Mouse (Mus musculus) myocyte (in vitro differentiated cells): ENCODE measurements around the gene Gm49450. TPM values are rescaled to one million over a fixed set of nuclear protein-coding genes. Genes with fewer than 3 reads are reported as not detected.
A peak's percentile ranks its signal among the peaks of the same experiment; 100 is the strongest.

Experiments used
- H3K27me3 ChIP-seq: one replicate; pipeline ENCODE4 v1.6.1; 2011; ENCODE audit not compliant: control insufficient read depth, insufficient read depth, insufficient read length
- H3K36me3 ChIP-seq: one replicate; pipeline ENCODE4 v1.6.1; 2011; ENCODE audit not compliant: control insufficient read depth, insufficient read depth
- H3K4me2 ChIP-seq: one replicate; pipeline ENCODE4 v1.6.1; 2011; ENCODE audit warnings: low read depth, control low read depth
- H3K4me3 ChIP-seq: one replicate; pipeline ENCODE4 v1.5.1; 2011; ENCODE audit warnings: mild to moderate bottlenecking, control low read depth, moderate library complexity
- H3K79me2 ChIP-seq: one replicate; pipeline ENCODE4 v1.6.1; 2011; ENCODE audit not compliant: control insufficient read depth, insufficient read depth
- H3ac ChIP-seq: one replicate; pipeline ENCODE4 v1.6.1; 2011; ENCODE audit not compliant: control insufficient read depth, insufficient read length
- CEBPB ChIP-seq: IDR thresholded peaks from 2 replicates; pipeline ENCODE4 v1.6.1; 2011; ENCODE audit warnings: mild to moderate bottlenecking, moderate library complexity; ENCODE audit not compliant: poor library complexity, insufficient read depth, severe bottlenecking
- E2F4 ChIP-seq: IDR thresholded peaks from one replicate; pipeline ENCODE4 v1.6.1; 2011; ENCODE audit warnings: mild to moderate bottlenecking, control low read depth, moderate library complexity; ENCODE audit not compliant: insufficient read depth
- MAX ChIP-seq: IDR thresholded peaks from one replicate; pipeline ENCODE4 v1.6.1; 2011; ENCODE audit warnings: low read depth, mild to moderate bottlenecking, control low read depth
- MYOD1 ChIP-seq, 3 experiments: IDR thresholded peaks; one replicate each; pipeline ENCODE4 v1.6.1; 2011; ENCODE audit warnings: control low read depth in 2 of 3, low read depth in 2 of 3, mild to moderate bottlenecking in 2 of 3, moderate library complexity in 1 of 3; ENCODE audit not compliant: insufficient read length in 2 of 3, control insufficient read depth in 1 of 3
- MYOG ChIP-seq, 3 experiments: IDR thresholded peaks; one replicate each; pipeline ENCODE4 v1.6.1; 2011; ENCODE audit warnings: control low read depth in 2 of 3, low read depth in 2 of 3, mild to moderate bottlenecking in 2 of 3; ENCODE audit not compliant: insufficient read length in 2 of 3, control insufficient read depth in 1 of 3, insufficient read depth in 1 of 3
- POLR2A ChIP-seq: IDR thresholded peaks from one replicate; pipeline ENCODE4 v1.6.1; 2011; ENCODE audit warnings: low read depth, mild to moderate bottlenecking, control low read depth, moderate library complexity; ENCODE audit not compliant: insufficient read length
- POLR2AphosphoS2 ChIP-seq: IDR thresholded peaks from one replicate; pipeline ENCODE4 v1.6.1; 2011; ENCODE audit warnings: low read depth, control low read depth; ENCODE audit not compliant: insufficient read length
- REST ChIP-seq: IDR thresholded peaks from one replicate; pipeline ENCODE4 v1.6.1; 2011; ENCODE audit warnings: mild to moderate bottlenecking, control low read depth, moderate library complexity; ENCODE audit not compliant: insufficient read depth, insufficient read length
- SRF ChIP-seq: IDR thresholded peaks from one replicate; pipeline ENCODE4 v1.6.1; 2011; ENCODE audit warnings: low read depth; ENCODE audit not compliant: control insufficient read depth, insufficient read length
- TCF12 ChIP-seq: IDR thresholded peaks from one replicate; pipeline ENCODE4 v1.6.1; 2011; ENCODE audit warnings: mild to moderate bottlenecking, control low read depth; ENCODE audit not compliant: poor library complexity, insufficient read depth, severe bottlenecking
- TCF3 ChIP-seq: IDR thresholded peaks from one replicate; pipeline ENCODE4 v1.6.1; 2011; ENCODE audit warnings: low read depth, control low read depth; ENCODE audit not compliant: insufficient read length
- USF1 ChIP-seq: IDR thresholded peaks from one replicate; pipeline ENCODE4 v1.6.1; 2011; ENCODE audit warnings: low read depth, mild to moderate bottlenecking, control low read depth, moderate library complexity
- polyA plus RNA-seq: library from polyadenylated mRNA; unstranded; fragments of >200 nt; fragmentation: generic; extraction: Trizol; gene quantifications from one replicate; pipeline ENCODE4 v1.2.1, GENCODE M21; 2012; ENCODE audit warnings: missing spikeins

Gm49450 gene
- 0.84 TPM for polyA plus RNA-seq

- peaks cover 24% of the 10 kb centered on the region for H3K79me2 ChIP-seq
- peak within 1 kb of the TSS; percentile 44 for H3ac ChIP-seq
- peak within 1 kb of the TSS; percentile 97 for H3K4me3 ChIP-seq
- no peaks in the 10 kb centered on the region for H3K27me3 ChIP-seq
- peaks cover 24% of the 10 kb centered on the region for H3K36me3 ChIP-seq
- TF ChIP-seq POLR2AphosphoS2: peak; percentile 99
- TF ChIP-seq POLR2A: peak; percentile 95
- TF ChIP-seq REST: peak; percentile 45
- 0 out of 2 replicates have a peak, but pooled peaks have one; percentile 43 for TF ChIP-seq CEBPB
- TF ChIP-seq MYOD1 (IDR thresholded peaks at IDR 0.05; ENCODE audit: control insufficient read depth in 1 of 3, insufficient read length in 2 of 3, low read depth in 2 of 3): peak in 1 of 3 experiments; percentile 17
- no peak for TF ChIP-seq E2F4
- TF ChIP-seq SRF: peak; percentile 21
- no peak for TF ChIP-seq TCF12
- no peak for TF ChIP-seq MAX
- TF ChIP-seq USF1: no peak
- TF ChIP-seq MYOG (IDR thresholded peaks at IDR 0.05; ENCODE audit: control insufficient read depth in 1 of 3, insufficient read depth in 1 of 3, insufficient read length in 2 of 3, low read depth in 2 of 3): no peak
- peak; percentile 15 for TF ChIP-seq TCF3
- peak within 1 kb of the TSS; percentile 84 for H3K4me2 ChIP-seq
Measured at GRCm38 (mm10) chr15:98953401-98954356, at the start of gene Gm49450, which contains the start of gene Tuba1a. Gene Gm49450, minus strand, starts transcription at chr15:98953551. Gene Tuba1a, minus strand, starts transcription at chr15:98953703.

GRCm38 (mm10) chr15:99001451-99001931 is 48.1 kb upstream of the Gm49450 start:
- Histone ChIP-seq H3K36me3 (no peaks in the 10 kb centered on the region), H3K4me2 (no peak overlapping the region), H3K79me2 (no peaks in the 10 kb centered on the region), H3ac (no peak overlapping the region), H3K27me3 (no peaks in the 10 kb centered on the region), H3K4me3 (no peak overlapping the region)
- TF ChIP-seq MYOD1 (IDR thresholded peaks at IDR 0.05; ENCODE audit: control insufficient read depth in 1 of 3, insufficient read length in 2 of 3, low read depth in 2 of 3) (no peak), E2F4 (no peak), TCF3 (no peak), MYOG (IDR thresholded peaks at IDR 0.05; ENCODE audit: control insufficient read depth in 1 of 3, insufficient read depth in 1 of 3, insufficient read length in 2 of 3, low read depth in 2 of 3) (no peak), POLR2A (no peak), USF1 (no peak), TCF12 (no peak), POLR2AphosphoS2 (no peak), REST (no peak), CEBPB (no peak), MAX (no peak), SRF (no peak)

- Histone ChIP-seq H3K36me3 (no peaks in the 10 kb centered on the region), H3K79me2 (no peaks in the 10 kb centered on the region), H3K4me3 (no peak overlapping the region), H3K27me3 (no peaks in the 10 kb centered on the region), H3K4me2 (peak overlapping the region; percentile 38), H3ac (no peak overlapping the region)
- TF ChIP-seq CEBPB (no peak), POLR2AphosphoS2 (no peak), E2F4 (no peak), MAX (no peak), POLR2A (no peak), MYOG (IDR thresholded peaks at IDR 0.05; ENCODE audit: control insufficient read depth in 1 of 3, insufficient read depth in 1 of 3, insufficient read length in 2 of 3, low read depth in 2 of 3) (no peak), TCF12 (no peak), USF1 (no peak)
Measured at GRCm38 (mm10) chr15:99000535-99001283, 47.4 kb upstream of the Gm49450 start.

- Histone ChIP-seq H3K4me3 (no peak overlapping the region), H3K79me2 (no peaks in the 10 kb centered on the region), H3K27me3 (no peaks in the 10 kb centered on the region), H3ac (no peak overlapping the region), H3K36me3 (no peaks in the 10 kb centered on the region), H3K4me2 (no peak overlapping the region)
- TF ChIP-seq POLR2AphosphoS2 (no peak), MYOG (IDR thresholded peaks at IDR 0.05; ENCODE audit: control insufficient read depth in 1 of 3, insufficient read depth in 1 of 3, insufficient read length in 2 of 3, low read depth in 2 of 3) (no peak), E2F4 (no peak), SRF (no peak), MAX (no peak), USF1 (no peak), CEBPB (no peak), MYOD1 (IDR thresholded peaks at IDR 0.05; ENCODE audit: control insufficient read depth in 1 of 3, insufficient read length in 2 of 3, low read depth in 2 of 3) (no peak), TCF3 (no peak), POLR2A (no peak), TCF12 (no peak), REST (no peak)
Measured at GRCm38 (mm10) chr15:98998775-98999157, 45.4 kb upstream of the Gm49450 start.
